Mouse (Mus musculus) urinary bladder, adult 2 months (tissue): ENCODE results near the gene Stoml2. TPM values are rescaled to one million over a fixed set of nuclear protein-coding genes. Genes with fewer than 3 reads are reported as not detected.

Experiments
- DNase-seq: peaks from one replicate; pipeline ENCODE4 v3.0.0; 2022; ENCODE audit warnings: low spot score
- polyA plus RNA-seq: library from polyadenylated mRNA; depleted of rRNA; stranded (reverse); fragments of >200 nt; gene quantifications from 2 replicates; pipeline ENCODE4 v1.2.3, GENCODE M21; 2012; rRNA removed

Stoml2 gene
- 72.2 and 94.8 TPM in 2 replicates for polyA plus RNA-seq

DNA sequence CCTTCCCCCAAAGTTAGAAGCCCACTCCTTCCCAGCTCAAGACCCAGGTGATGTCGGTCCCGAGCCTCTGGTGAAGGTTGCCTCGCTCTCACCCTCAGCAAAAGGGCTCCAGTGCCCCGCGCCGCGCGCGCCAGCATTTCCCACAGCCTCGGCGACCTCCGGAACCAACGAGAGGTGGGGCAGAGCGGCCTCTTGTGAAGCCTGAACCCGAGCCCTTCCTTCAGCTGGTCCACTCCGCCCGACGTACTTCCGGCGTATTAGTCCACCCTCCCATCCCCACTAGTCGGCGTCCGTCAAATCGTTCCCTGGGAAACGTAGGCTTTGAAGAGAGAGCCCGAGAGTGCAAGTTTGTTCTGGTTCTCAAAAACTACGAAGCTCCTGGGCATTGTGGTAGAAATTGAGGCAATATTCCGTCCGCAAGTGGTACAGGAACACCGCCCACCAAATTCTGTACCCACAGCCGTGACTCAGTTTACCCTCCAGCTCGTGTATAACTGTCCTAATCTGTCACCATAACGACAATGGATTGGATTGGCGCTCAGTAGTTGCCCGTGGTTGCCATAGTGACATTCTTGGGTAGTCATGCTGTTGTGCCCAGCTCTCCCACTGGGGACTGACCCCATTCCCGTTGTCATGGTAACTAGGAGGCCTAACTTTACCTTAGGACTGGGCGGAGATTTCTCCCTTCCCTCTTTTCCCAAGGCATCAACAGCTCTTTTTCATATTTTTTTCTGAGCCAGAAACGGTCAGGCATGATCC is at the start of gene Stoml2:
Stoml2 (minus strand) TSS at position 474 of the 759 bp plus-strand sequence.
- DNase-seq, result peak; percentile 78

GRCm38 (mm10) chr4:43078071-43078718 is 46.7 kb upstream of the Stoml2 start:
- DNase-seq, result no peak

- no peak for DNase-seq
Observed at GRCm38 (mm10) chr4:43074923-43075322, 43.4 kb upstream of the Stoml2 start.

GRCm38 (mm10) chr4:43065471-43065870 is 34.0 kb upstream of the Stoml2 start:
- DNase-seq, result no peak

GRCm38 (mm10) chr4:43060286-43060685 is 28.8 kb upstream of the Stoml2 start:
- no peak for DNase-seq

GRCm38 (mm10) chr4:43059697-43060096 is 28.2 kb upstream of the Stoml2 start:
- DNase-seq, result no peak

DNA sequence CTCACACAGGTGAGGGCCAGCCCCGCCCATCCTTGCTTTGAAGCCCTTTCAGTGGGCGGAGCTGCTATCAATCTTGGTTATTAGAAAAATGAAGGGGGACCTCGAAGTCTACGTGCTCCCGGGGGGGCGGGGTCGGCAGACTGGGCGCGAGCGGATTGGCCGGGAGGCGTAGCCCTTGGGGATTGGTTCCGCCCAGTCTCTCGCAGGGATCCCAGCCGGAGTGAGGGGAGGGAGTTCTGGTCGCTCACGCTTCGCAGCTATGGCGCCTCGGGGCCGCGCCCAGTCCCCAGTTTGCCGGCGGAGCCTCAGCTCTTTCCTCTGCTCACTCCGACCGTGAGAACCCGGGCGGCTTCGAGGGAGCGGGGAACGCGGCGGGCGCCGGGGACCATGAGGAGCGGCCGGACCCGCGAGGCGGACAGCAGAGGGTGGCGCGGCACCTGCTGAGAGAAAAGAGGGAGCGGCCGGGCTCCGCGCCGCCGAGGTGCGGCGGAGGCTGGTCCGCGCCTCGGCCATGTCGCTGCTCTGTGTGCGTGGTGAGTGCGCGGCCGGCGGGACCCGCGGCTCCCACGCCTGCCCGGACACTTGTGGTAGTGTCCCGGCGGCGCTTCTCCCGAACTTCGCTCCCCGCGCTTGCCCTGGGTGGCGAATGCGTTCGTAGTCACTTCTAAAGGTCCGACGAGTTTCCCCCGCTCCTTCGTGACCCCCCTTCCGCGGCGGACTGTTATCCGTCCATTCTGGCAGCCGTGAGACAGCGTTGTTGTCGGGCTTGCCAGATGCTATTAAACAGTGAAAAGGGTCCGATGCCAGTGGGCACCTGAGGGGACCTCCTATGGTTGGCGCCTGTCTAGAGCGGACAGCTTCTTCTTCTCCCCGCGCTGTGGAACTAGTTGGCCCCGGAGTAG is 27.5 kb upstream of the Stoml2 start, which contains the start of gene Unc13b:
Unc13b (plus strand) TSS at position 201 of the 902 bp plus-strand sequence.
- peak; percentile 74 for DNase-seq

DNA sequence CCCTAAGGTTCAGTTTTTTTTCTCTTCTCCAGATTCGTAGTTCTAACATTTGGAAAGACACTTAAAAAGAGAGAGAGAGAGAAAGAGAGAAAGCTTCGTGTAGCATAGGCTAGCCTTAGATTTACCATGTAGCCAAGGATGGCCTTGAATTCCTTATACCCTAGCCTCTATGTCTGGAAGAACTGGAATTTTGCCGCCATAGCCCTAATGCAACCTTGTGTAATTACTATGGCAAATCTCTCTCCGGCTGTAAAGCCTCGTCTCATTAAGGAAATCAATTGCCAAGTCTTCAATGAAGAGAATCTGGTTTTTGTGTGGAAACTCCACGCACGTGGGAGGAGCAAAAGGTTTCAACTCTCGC is 26.9 kb upstream of the Stoml2 start:
- no peak for DNase-seq

DNA sequence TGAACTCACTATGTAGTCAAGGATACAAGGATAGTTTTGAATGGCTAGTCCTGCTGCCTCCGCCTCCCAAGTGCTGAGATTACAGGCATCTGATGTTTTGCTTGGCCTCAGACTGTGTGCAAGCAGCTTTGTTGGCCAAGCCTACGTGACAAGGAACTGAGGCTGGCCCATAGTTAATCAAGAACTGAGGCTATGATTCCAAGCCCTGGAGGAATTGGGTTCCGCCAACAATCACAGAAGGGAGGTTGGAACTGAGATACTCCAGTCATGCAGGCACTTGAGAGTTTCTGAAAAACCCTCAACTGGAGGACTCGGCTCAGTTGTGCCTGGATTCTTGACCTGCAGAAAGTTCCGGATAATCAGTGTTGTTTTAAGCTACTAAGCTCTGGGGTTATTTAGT is 26.1 kb upstream of the Stoml2 start:
- DNase-seq, result no peak

DNA sequence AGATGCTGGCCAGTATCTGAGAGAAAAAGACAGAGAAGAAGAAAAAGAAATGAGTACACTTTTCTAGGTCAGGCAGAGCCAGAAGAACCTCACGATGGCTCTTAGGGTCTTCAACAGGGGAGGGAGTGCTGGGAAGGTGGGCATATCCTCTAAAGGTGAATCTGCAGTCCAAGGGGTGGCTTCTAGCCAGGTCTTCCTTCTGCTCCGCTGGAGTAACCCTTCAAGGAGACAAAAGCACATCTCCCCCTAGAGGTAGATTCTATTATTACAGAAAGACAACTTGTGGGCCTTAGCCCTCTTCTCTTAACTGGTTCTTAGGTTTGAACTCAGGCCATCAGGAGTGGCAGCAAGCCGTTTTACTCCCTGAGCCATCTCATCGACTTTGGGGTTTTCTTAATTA is 21.1 kb upstream of the Stoml2 start:
- no peak for DNase-seq

- DNase-seq, result no peak
Observed at GRCm38 (mm10) chr4:43047231-43047630, 15.7 kb upstream of the Stoml2 start.

- DNase-seq, result no peak
Observed at GRCm38 (mm10) chr4:43046607-43047006, 15.1 kb upstream of the Stoml2 start.

- DNase-seq, result peak; percentile 80
Observed at GRCm38 (mm10) chr4:43045659-43046302, 14.3 kb upstream of the Stoml2 start, which contains the start of gene Fam214b. TSS of gene Fam214b (minus strand) at chr4:43046220.

- no peak for DNase-seq
Observed at GRCm38 (mm10) chr4:43045285-43045658, 13.8 kb upstream of the Stoml2 start.

GRCm38 (mm10) chr4:43044673-43045072 is 13.2 kb upstream of the Stoml2 start:
- no peak for DNase-seq

GRCm38 (mm10) chr4:43043644-43044357 is 12.3 kb upstream of the Stoml2 start:
- no peak for DNase-seq

DNA sequence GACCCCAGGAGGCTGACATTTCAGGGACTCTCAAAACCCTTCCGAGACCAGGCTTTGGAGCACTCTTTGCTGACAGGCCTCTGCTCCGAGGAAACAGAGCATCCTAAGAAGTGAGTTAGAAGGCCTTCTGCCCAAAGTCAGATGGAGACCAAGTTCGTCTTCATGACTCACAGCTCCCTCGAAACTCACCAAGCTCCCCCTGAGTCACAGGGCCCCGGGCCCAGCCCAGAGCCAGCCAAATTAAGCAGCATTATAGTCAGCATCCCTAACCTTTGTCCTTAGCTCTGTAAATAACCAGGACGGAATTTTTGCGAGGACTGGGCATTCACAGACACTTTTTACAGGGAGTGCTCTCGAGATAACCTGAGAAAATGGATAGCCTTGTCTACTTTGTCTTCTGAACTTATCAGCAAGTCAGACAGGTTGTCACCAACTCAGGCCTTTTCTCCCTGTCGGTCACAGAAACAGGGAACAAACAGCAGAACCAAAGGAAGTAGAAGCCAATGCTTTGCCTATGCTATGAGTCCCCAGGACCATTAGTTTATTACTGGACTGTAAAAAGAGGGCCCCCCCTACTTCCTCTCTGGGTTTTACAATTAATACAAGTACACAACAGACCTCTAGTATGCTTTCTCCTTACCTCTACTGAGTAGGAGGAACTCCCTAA is 9.5 kb upstream of the Stoml2 start:
- DNase-seq, result no peak

DNA sequence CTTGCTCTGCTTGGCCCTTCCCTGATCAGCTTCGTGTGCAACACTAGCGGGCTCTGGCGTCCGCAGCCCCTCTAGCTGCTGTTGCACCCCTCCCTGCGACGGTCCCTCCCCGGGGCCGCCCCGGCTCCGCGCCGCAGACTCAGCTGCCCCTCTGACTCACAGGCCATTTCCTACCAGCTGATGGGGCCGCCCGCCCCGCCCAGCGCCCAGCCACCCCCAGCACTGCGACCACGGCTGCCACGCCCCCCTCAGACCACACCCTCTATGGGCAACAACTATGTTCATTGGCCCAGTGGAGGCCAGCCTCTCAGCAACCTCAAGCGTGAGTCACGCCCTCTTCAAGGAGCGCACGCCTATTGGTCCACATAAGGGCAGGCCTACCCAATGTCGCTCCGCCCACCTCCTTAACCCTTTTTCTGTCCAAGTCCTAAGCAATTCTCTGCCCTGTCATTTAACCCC is 8.6 kb upstream of the Stoml2 start:
- DNase-seq, result peak; percentile 79

DNA sequence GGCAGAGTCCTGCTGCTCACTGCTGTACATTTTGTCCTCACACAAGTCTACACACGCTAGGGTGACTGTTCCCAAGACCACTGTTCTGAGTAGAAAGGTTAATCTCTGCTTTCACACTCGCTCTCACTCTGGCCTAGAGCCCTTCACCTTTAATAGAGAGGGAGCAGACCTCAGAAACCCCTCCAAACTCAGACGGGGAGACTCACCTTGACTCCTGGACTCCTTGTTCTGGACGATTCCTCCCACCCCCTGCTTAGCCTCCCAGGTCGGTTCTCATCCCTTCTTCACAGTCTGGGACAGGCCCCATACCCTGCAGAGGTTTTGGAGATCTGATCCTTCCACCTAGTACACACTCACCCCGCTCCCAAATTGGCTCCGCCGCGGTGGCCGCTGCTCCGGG is 8.1 kb upstream of the Stoml2 start:
- DNase-seq, result no peak
